Mouse (Mus musculus): ENCODE data around the gene Olfr986. TPM values are rescaled to one million over a fixed set of nuclear protein-coding genes. Genes with fewer than 3 reads are reported as not detected.

The Olfr986 gene
- total RNA-seq (2023): not detected

DNA sequence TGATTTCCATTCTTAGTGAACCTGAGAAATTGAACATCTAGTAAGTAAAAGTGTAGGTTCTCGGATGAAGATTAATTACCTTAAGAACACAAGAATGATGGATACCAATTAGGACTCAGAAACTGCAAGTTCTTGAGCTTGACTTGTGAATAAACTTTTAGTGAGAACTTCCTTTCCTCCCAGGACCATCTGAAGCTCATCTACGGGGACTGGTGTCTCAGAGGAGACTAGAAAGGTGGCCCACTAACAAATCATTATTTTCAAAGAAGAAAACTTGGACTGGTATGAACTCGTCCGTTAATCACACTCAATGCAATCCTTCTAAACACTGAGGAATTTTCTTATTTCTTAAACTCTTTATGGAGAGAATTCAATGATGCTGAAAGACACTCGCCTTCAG lies at the start of gene Olfr986:
Olfr986 (plus strand) TSS at position 301 of the 400 bp plus-strand sequence.

GRCm38 (mm10) chr9:40192098-40193038 lies 11.6 kb downstream of the Olfr986 start, which contains the start of gene Zfp202:
Gene Zfp202, plus strand, starts transcription at chr9:40192316.

Other genes starting within 250 kb of the Olfr986 start
- not detected for gene Olfr974, start 243.4 kb upstream of the Olfr986 start, total RNA-seq (2023)
- gene Olfr975, start 228.9 kb upstream of the Olfr986 start, total RNA-seq (2023): not detected
- gene Olfr976, start 219.8 kb upstream of the Olfr986 start, total RNA-seq (2023): not detected
- gene Olfr978, start 188.8 kb upstream of the Olfr986 start, total RNA-seq (2023): not detected
- not detected for gene Olfr979, start 177.5 kb upstream of the Olfr986 start, total RNA-seq (2023)
- gene Olfr980, start 171.3 kb upstream of the Olfr986 start, total RNA-seq (2023): not detected
- not detected for gene Olfr981, start 159.5 kb upstream of the Olfr986 start, total RNA-seq (2023)
- not detected for gene Olfr982, start 107.1 kb upstream of the Olfr986 start, total RNA-seq (2023)
- not detected for gene Olfr983, start 87.3 kb upstream of the Olfr986 start, total RNA-seq (2023)
- under 1 TPM in 1 of 2 experiments, not detected in 1; 0.07 TPM for gene Olfr984, start 66.7 kb upstream of the Olfr986 start, total RNA-seq (2023)
- not detected for gene Olfr985, start 50.7 kb upstream of the Olfr986 start, total RNA-seq (2023)
- gene Tmem225, start 32.8 kb upstream of the Olfr986 start, total RNA-seq (2023): not detected
- gene Zfp202, start 11.4 kb downstream of the Olfr986 start, total RNA-seq (2023): under 1 TPM; 0.68 to 0.73 TPM
- gene Scn3b, start 88.3 kb downstream of the Olfr986 start, total RNA-seq (2023): not detected